Mouse (Mus musculus): ENCODE data around the gene Tmem255b.

Tmem255b gene

DNA sequence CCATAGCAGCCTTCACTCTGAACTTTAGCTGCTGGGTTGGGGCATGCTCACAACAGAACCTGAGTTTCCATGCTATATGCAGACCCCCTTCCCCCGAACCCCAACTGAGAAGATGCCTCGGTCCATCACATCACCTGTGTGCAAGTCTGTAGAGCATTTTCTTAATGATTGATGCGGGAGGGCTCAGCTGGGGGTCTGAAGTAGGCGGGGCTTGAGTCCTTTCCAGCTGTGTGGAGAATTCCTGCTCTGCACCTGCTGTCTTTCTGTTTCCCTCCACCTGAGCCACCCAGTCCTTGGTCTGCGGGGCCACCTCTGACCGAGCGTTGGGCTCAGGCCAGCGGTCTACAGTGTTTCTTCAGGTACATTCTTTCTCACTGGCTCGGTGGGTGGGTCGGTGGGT is at the start of gene Tmem255b:
Tmem255b (plus strand) TSS at position 301 of the 400 bp plus-strand sequence.
- no peak for DNase-seq

DNA sequence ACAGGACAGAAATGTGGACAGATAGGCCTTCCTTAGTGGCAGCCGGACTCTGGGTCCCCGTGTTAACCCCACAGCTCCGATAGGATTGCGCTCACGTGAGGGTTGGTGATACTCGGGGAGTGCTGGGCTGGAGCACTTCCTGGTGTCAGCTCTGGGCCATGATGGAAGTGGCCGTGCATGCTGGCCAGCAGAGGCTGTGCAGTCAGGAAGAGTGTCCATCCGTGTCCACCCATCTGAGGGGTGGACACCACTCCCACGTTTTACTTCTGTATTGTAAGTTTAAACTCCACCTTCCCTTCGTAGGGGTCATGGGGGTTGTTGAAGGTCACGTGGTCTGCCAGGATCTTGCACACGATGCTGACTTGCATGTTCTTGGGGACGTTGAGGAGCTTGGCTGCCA is 48.6 kb upstream of the Tmem255b start:
- no peak for DNase-seq

DNA sequence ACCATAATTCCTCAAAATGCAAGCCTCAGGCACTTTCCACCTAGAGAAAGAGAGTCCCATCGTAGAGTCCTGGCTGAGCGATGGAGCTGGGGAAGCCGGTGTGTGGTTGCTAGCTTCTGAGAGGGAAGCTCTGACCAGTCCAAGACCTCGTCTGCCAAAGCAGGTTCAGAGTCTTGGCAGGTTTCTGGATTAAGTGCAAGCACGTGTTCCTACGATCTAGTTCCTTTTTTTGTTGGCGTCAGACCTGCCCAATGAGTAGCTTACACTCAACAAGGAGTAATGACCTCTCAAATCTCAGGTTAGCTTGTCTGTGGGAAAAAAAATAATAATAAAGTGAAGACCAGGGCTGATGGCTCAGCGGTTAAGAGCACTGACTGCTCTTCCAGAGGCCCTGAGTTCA is 47.3 kb upstream of the Tmem255b start:
- no peak for DNase-seq

DNA sequence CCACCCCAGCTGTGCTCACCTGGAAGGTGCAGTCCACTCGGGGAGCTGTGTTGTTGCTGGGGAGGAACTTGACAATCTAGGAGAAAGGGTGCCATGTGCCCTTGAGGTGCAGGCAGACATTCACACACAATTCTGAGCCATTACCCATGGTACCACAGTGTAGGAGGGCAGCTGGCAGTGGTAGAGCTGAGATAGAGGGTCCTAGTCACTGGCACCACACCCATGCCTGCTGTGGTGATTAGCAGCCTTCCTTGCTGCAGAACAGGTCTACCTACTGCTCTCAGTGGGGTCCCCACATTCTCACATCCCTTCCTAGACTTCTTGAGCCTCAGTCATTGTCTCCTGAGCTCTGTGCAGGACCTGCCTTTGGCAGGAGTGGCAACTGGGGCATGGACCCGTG is 46.2 kb upstream of the Tmem255b start:
- DNase-seq = no peak

DNA sequence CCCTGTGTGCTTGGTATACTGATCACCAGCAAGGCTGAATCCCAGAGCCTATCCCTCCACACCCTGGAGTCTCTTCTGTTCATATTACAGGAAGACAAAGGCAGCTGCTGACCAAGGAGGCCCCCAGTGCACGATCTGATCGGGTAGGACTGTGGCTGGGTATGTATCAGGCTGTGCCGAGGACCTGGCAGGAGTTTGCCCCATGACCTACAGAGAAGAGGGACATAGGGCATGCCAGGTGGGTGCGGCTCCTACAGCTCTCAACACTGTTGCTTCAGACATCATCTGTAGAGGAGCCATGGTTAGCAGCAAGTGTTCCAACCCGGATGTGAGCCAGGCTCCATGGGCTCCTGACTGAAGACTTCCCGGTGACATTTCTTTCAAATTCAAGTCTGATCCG is 41.1 kb upstream of the Tmem255b start:
- DNase-seq = no peak

DNA sequence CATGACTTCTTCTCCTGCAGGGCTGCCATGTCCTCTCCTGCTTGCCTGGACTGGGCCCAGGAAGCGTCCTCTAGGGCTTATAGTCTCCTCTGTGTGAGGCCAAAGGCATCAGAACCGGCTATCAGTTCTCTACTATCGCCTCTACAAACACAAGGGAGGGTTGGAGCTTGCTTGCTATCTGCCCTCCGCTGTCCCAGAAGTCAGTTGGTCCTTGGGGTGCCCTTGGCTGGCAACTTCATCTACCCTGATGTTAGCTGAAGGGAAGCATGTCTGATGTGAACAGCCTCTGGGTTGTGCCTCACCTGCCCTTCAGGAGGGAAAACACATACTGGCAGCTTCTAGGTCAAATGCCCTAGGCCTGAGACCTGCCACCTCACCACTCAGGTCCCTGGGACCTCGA is 38.3 kb upstream of the Tmem255b start, which contains the start of gene Atp4b:
Atp4b (minus strand) TSS at position 101 of the 400 bp plus-strand sequence.
- no peak for DNase-seq

- no peak for DNase-seq
Observed at GRCm38 (mm10) chr8:13403517-13403916, 31.5 kb upstream of the Tmem255b start.

DNA sequence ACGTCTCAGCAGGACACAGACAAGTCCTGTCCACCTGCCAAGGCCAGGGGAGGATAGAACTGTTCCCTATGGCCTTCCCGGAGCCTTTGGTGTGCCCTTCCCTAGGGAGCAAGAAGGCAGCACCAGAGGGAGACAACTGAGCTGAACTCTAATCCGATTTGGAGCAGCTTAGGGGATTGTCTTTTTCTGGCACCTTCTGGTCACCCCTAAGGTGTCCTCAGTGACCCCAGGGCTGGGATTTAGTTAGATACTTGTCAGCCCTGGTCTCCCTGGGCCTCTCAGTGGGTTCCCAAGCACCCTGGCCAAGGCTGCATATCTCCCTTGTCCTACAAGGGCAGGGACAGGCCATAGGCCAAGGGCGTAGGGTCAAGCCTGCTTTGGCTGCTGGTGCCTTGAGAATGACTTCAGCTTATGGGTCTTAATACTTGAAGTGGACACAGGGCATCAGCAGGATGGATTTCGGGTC is 30.3 kb upstream of the Tmem255b start, which contains the start of gene Grk1:
Grk1 (plus strand) TSS at position 416 of the 466 bp plus-strand sequence.
- no peak for DNase-seq

DNA sequence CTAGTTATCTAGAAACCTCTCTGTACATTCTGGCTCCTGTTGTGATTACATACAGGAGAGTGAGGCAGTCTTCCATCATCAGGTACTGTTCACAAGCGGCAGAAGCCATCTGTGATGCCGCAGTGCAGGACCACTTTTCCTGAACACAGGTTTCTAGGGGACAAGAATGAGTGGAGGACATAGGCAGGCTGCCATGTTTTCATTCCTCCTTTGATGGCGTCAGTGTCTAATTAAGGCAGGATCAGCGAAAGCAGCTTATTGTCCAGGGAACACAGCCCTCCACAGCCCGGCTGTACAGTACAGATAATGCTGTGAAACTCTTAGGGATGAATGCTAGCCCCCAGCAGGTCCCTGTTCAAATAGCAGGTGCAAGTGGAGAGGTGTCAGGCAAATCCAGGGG is 29.0 kb upstream of the Tmem255b start:
- DNase-seq = no peak

GRCm38 (mm10) chr8:13411597-13411996 is 23.4 kb upstream of the Tmem255b start:
- peak; percentile 64 for DNase-seq

- DNase-seq = peak; percentile 49
Observed at GRCm38 (mm10) chr8:13412891-13413558, 22.0 kb upstream of the Tmem255b start.

DNA sequence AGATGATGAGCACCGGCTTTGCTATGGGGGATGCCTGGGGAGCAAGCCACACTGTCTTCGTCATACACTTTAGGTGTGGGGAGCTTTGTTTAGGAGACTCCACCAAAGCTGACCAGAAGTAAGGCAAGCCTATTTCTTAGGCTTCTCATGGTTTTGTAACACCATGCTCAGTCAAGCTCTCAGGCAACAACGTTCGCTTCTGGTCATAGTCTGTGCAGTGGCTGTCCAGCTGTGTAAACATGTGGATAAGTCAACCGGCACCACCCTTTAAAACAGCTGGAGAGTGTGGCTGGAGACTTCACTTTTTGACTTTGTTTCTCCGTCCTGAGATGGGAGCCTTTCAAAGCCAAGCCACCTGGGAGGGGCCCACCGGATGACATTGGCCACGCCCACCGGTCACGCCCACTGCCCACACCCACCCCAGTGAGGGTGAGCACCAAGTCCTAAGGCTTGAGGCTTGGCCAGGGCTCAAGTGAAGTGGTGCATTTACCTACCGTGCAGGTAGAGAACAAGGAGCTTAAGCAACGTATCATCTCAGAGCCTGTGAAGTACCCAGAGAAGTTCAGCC is 21.1 kb upstream of the Tmem255b start:
- peak; percentile 7 for DNase-seq

GRCm38 (mm10) chr8:13415879-13416278 is 19.1 kb upstream of the Tmem255b start:
- DNase-seq = no peak

DNA sequence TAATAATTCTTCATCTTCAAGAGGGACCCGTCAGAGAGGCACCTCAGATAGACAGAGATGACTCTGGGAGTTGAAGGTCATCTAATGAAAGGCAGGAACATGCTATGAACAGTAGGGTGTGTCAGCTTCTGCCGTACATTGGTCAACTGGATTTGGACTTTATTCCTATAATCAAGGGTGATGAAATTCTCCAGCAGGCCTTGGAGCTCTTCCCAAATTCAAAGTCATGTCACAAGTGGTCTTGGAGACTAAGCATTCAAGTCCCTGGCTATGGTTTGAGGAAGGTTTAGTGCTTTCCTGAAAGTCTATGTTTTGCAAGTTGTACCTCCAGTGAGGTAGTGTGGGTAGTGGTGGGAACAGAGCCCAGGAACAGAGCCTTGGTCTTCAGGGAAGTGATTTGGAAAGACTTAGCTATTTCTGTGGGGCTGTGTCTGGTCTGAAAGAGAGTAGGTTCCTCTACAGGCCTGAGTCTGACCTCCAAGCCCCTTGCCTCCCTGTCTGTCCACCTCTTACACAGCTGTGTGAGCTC is 15.8 kb upstream of the Tmem255b start:
- DNase-seq = no peak

DNA sequence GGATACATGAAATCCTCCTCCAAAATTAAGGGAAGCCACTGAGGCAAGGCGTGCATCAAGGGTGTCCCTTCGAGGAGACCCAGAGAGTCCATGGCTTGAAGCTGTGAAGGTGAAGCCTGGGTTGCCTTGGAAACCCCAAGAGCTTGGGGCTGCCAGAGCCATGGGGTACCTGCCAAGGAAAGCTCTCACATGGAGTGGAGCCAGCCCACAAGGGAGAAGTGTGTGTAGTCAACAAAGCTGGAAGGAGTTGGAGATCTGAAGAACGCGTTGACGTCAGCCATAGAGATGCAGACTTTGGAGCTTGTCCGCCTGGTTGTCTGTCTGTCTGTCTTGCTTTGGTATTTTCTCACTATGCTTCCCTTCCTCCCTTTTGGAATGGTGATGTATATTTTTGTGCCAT is 14.0 kb upstream of the Tmem255b start:
- no peak for DNase-seq

GRCm38 (mm10) chr8:13427351-13427750 is 7.6 kb upstream of the Tmem255b start:
- DNase-seq = peak; percentile 38

GRCm38 (mm10) chr8:13428156-13428555 is 6.8 kb upstream of the Tmem255b start:
- no peak for DNase-seq

- DNase-seq = no peak
Observed at GRCm38 (mm10) chr8:13430412-13430811, 4.6 kb upstream of the Tmem255b start.

GRCm38 (mm10) chr8:13430866-13431265 is 4.1 kb upstream of the Tmem255b start:
- DNase-seq = no peak

DNA sequence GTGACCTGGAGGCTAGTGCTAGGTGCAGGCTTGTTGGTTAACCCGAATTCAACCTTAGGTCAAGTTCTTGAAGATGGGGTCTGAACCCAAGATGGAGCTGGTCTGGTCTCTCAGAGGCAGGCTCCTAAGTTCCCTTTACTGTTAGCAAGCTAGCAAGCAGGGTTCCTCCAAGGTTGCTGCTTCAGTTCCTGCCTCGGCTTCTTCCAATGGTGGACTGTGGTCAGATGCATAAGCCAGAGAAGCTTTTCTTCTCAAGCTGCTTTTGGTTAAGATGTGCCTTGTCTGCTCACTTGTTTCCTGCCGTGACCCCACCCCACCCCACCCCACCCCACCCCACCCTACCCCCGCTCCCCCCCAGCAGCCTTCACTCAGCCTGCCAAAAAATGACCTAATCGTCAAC is 1.9 kb upstream of the Tmem255b start:
- DNase-seq = no peak

DNA sequence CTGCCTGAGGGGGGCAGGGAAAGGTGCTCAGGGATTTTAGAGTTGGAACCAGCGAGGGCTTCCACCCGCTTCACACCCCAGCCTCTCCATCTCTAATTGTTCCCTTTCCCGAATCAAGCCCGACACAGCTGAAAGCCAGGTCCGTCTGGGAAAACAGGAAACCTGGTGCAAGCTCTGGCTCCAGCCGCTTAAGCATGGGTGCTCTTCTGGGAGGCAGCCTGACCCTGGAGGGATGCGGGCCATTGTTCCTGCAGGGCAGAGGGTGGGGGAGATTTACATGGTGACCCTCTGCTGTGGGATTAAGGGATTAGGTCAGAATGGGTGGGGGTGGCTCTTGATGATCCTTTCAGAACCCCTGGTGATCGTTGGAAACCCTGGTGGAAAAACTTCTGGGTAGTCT is 1.1 kb downstream of the Tmem255b start:
- no peak for DNase-seq

- no peak for DNase-seq
Observed at GRCm38 (mm10) chr8:13437531-13437930, 2.5 kb downstream of the Tmem255b start.

DNA sequence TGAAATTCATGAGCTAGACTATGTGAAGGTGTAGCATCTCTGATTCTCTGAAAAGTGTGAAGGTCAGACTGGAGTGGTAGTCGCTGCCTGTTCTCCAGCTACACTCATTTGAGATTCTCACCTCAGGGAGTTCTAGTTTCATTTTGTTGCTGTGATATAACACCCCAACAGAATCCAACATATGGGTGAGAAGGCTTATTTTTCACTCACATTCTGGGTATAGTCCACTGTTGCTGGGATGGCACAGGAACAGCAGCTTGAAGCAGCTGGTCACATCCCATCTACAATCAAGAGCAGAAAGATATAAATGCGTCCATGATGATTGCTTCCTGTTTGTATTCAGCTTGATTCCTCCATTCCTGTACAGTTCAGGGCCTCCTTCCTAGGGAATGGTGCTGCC is 7.2 kb downstream of the Tmem255b start:
- DNase-seq = no peak

DNA sequence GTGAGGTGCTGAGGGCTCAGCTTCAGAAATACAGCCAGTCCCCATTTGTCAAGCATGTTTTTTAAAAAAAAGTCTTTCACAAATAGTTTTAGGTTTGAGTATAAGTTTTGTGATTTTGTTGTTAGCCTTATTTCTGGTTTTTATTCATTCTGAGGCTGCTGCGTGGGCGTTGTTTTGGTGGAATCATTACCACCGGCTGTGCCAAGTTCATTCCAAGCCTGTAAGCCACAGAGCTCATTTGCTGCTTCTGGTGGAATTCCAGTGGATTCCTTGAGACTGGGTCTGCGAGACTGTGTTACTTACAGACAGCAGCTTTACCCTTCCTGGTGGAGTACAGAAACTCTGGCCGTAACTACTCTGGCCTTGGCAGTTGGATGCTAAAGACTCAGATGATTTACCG is 11.5 kb downstream of the Tmem255b start:
- DNase-seq = no peak
